Mouse (Mus musculus) c-Kit-negative CD71-positive TER-119-positive erythroid progenitor cells, embryonic 14.5 days (primary cell): ENCODE data around the gene Tiparp.

Experiments used
- DNase-seq: peaks from one replicate; pipeline ENCODE4 v3.0.0-alpha.2; 2013; ENCODE audit warnings: low read depth, low spot score

The Tiparp gene

GRCm38 (mm10) chr3:65529471-65530215 is 1.4 kb downstream of the Tiparp start:
- DNase-seq: no peak

- no peak for DNase-seq
Observed at GRCm38 (mm10) chr3:65533014-65533413, 4.8 kb downstream of the Tiparp start.

GRCm38 (mm10) chr3:65533598-65533997 is 5.4 kb downstream of the Tiparp start:
- no peak for DNase-seq

- no peak for DNase-seq
Observed at GRCm38 (mm10) chr3:65534488-65534887, 6.3 kb downstream of the Tiparp start.

DNA sequence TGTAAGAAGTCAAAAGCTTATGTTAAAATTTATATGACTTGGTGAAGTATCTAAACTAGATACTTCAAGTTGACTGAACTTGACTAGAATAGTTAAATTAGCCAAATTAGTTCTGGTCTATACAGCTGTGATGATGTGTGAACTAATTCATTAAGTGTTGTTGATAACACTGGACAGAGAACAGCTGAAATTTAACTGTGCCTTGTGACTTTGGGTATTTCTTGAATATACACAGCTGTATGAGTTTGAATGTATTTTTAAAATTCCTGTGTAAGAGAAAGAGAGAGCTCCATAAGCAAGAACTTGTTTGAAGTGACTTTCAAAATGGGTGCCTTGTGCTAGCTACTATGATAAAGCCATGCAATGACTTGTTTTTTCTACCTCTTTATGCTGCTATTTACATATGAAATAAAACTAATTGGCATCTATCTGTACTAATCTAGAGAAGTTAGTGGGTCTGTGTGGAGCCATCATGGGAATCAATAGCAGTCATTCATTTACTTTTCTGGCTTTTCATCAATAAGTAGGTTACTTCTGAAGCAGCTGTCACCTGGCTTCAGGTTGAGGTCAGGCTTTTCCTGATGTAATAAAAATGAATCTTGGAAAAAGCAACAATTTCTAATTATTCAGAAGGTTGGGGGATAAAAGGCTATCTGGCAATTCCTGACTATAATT is 7.0 kb downstream of the Tiparp start:
- no peak for DNase-seq

DNA sequence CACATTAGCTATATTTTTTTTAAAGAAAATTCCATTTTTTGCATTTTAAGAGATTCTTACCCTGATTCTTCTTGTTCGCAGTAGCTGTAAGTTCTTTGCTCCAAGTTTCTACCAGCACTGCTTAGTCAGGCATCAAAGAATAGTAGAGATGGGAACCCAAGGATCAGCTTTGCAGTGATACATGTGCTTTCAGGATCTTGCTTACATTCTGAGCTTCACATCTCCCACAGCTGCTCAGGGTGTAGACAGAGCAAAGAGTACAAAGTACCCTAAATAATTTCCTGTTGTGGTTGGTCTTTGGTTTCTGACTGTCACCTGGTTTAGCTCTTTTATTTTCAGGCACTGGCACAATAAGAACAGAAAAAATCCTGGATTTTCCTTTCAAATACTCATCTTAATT is 9.1 kb downstream of the Tiparp start:
- no peak for DNase-seq

GRCm38 (mm10) chr3:65540906-65541551 is 12.8 kb downstream of the Tiparp start:
- DNase-seq: no peak

DNA sequence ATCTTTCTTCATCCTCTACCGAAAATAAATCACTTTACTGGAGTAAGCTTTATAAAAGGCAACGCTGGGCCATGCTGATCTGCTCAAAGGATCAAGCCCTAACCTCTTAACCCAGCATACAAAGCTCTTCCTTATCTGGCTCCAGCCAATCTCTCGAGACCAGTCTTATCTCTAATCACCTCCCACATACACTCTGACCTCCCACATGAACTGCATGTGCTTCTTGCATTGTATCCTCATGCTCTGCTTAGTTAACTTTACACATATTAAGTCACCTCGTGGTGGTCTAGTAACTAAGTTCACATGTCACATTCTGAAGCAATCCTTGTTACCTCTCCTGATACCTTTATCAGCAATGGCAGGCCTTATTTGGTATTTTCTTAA is 13.3 kb downstream of the Tiparp start:
- no peak for DNase-seq

- DNase-seq: no peak
Observed at GRCm38 (mm10) chr3:65549785-65550184, 21.6 kb downstream of the Tiparp start.

DNA sequence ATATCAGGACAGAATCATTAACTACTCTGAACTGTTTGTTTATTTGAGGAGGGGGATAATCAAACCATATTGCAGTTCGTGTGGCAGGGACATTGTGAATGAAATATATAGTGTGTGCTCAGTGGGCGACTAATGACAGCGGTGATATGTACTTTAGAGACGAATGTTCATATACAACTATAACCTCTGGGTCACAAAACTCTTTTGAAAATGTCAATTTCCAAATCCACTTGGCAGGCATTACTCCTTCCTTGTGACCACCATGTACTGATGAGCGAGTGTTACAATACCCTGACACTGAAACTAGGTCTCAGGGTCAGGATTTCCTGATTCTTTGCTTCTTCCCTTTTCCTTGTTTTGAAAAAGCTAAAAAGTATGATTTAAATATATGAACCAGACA is 22.9 kb downstream of the Tiparp start:
- no peak for DNase-seq

GRCm38 (mm10) chr3:65554633-65555032 is 26.4 kb downstream of the Tiparp start:
- no peak for DNase-seq

DNA sequence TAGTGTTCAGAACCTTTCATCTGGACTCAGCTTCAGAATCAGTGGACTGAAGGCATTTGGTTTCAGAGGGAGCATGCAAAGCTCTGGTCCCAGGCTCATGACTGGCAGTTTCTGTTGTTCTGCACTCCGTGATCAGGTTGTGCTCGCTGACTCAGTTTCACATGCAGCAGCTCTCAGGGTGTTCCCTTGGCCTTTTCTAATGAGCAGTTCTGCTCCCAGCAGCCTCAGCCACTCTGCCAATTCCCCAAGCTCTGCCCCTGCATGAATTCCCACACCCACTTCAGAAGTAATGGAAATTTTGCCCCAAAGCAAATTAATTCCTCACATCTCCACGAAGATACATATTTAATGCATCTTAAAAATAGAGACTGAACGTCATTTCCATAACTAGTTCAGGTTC is 30.5 kb downstream of the Tiparp start:
- no peak for DNase-seq

DNA sequence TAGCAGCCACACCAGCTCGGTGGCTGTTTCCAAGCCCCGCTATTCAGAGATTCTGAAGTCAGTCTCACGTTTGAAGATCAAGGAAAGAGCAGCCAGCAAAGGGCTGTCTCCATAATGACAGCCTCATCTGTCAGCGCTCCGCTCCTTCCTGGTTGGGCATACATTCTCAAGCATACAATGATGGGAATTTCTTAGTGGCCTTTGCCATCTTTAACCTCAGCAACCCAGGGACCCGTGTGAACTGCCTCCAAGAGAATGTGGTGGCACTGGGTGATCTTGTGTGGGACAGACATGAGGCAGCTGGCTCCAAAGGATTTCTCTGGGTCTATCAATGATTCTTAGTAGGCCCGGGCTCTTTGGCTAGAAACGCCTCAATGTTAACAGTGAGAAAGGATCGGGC is 34.0 kb downstream of the Tiparp start:
- no peak for DNase-seq

DNA sequence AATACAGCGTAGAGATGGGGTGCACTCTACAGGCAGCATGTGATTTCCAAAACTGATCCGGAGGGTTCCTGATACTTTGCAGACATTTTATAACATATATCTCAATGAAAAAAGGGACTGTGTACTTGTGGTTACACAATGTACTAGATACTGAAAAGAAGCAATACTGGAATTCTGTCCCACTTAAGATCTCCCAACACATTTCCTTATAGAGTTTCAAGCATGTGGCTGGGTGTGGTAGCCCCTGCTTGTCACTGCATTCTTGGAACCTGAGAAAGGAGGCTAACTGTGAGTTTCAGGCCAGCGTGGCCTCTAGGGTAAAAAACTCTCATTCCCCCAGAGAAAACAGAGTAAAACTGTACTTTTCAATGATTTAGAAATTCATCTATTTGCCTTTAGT is 34.5 kb downstream of the Tiparp start:
- DNase-seq: no peak

GRCm38 (mm10) chr3:65563926-65564624 is 35.9 kb downstream of the Tiparp start:
- no peak for DNase-seq

DNA sequence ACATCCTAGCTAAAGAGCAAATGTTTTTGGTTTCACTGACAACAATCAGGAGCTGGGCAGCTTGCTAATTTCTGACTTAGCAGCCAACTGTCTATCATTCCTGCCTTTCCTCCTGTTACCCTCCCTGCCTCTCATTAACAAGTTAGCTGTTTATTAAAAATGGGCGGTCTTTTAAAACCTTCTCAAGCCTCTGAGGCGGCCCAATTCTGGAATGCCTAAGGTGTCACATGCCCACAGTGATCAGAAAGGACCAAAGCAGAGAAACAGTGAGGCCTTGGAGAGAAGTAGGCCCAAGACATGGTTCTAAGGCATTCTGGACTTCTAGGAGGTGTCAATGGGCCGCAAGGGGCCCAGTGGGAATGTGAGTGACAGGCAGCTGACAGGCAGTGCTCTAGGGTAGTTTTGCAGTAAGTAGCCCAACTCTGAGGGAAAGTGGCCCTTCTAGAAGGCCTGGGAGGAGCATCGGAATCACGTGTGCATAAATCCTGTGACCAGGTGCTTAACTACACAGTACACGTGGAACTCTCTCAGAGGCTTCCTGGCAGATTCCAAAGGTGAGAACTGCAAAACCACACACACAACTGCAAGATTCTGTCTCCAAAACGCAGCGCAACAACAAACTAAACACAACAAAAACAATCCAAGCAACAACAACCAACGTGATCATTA is 37.6 kb downstream of the Tiparp start:
- no peak for DNase-seq

DNA sequence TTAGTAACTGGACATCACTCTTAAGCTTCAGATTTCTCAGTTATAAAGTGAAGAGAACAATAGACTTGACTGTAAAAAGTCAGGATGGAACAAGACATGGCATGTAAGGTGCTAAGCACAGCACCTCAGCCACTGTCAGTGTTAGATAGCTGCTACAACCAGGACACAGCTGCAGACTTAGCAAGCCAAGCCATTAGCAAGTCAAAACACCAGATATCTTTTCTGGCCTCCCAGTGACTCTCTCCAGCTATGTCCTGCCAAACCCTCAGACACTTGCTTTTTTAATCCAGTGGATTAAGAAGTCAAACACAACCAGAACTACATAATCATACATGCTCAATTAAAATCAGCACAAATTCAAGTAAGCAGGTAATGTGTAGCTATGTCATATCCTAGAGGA is 41.7 kb downstream of the Tiparp start:
- no peak for DNase-seq

GRCm38 (mm10) chr3:65573516-65573915 is 45.3 kb downstream of the Tiparp start:
- no peak for DNase-seq

DNA sequence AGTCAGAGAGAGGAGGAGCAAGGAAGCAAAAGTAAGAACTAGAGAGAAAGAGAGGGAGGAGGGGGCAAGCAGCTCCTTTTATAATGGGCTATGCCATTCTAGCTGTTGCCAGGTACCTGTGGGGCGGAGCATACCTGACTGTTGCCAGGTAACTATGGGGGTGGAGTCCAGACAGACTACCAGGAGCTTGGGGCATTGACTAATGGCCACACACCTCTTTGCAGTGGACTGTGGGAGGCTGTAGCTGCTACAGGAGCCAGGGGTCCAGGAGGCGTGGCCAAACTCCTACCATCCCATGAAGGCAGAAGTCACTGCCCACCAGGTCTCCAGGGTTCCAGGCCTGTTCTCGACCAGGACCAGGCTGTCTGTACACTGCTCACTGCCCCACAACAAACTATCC is 49.4 kb downstream of the Tiparp start:
- DNase-seq: no peak

DNA sequence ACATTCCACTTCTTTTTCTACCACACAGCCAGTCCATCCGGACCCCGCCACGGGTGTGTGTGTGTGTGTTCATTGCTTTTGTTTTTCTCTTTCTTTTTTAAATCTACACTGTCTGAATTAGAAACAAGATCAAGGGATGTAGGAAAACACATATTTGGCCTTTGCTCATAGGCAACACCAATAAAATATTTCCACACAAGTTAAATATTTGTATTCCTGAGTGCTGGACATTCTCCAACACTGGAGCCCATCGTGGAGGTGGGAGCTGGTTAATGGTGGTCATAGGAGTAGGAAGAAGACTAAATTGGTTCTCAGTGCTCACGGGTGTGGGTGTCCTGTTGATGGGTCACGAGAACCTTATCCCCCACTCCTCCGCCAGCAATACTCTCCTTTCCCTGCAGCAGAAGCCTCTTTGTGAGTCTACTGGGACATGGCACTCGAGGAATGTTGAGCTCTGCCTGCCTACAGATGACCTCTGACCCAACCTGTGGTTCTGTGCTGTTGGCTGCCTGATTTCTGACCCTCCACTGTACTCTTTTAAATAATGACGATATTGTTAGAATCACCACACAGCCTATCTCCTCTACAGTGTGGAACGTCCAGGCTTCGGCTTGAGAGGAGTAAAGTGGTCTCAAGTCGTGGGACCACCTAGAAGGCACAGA is 51.2 kb downstream of the Tiparp start:
- DNase-seq: no peak

GRCm38 (mm10) chr3:65581596-65581995 is 53.4 kb downstream of the Tiparp start:
- no peak for DNase-seq
